Mouse (Mus musculus) lung, embryonic 15.5 days (tissue): ENCODE measurements around the gene Smoc2. TPM values are rescaled to one million over a fixed set of nuclear protein-coding genes. Genes with fewer than 3 reads are reported as not detected.

ENCODE experiments used
- ATAC-seq: fragments of 200-750 bp; cut with Nextera tagmentation; 2 replicates; pipeline ENCODE4 v1.8.0; 2017; ENCODE audit warnings: moderate number of reproducible peaks, borderline replicate concordance; ENCODE audit not compliant: low FRiP score, low TSS enrichment; ENCODE audit errors: extremely low read depth
- H3K27ac ChIP-seq: fragments of 300-500 bp; sonication (generic); 2 replicates; pipeline ENCODE4 v1.5.1; 2015; ENCODE audit warnings: moderate library complexity, mild to moderate bottlenecking, inconsistent platforms
- H3K27me3 ChIP-seq: fragments of 300-500 bp; sonication (generic); 2 replicates; pipeline ENCODE4 v1.6.1; 2015; ENCODE audit warnings: inconsistent platforms
- H3K36me3 ChIP-seq: fragments of 300-500 bp; sonication (generic); 2 replicates; pipeline ENCODE4 v1.6.1; 2015; ENCODE audit warnings: inconsistent platforms
- H3K4me1 ChIP-seq: fragments of 300-500 bp; sonication (generic); 2 replicates; pipeline ENCODE4 v1.6.1; 2015; ENCODE audit warnings: inconsistent platforms
- H3K4me2 ChIP-seq: fragments of 300-500 bp; sonication (generic); 2 replicates; pipeline ENCODE4 v1.6.1; 2015; ENCODE audit warnings: inconsistent platforms, mild to moderate bottlenecking, moderate library complexity
- H3K4me3 ChIP-seq: fragments of 300-500 bp; sonication (generic); 2 replicates; pipeline ENCODE4 v1.5.1; 2015; ENCODE audit warnings: mild to moderate bottlenecking, inconsistent platforms
- H3K9ac ChIP-seq: fragments of 300-500 bp; sonication (generic); 2 replicates; pipeline ENCODE4 v1.6.1; 2015; ENCODE audit warnings: inconsistent platforms
- H3K9me3 ChIP-seq: fragments of 300-500 bp; sonication (generic); 2 replicates; pipeline ENCODE4 v1.6.1; 2016; ENCODE audit warnings: inconsistent platforms
- WGBS: fragments of 180-500 bp; shearing (Covaris S2); methylation state at CpG from one replicate; pipeline ENCODE4 v1.1.7; 2015; 5-methylcytosine and 5-hydroxymethylcytosine counted together
- polyA plus RNA-seq: library from polyadenylated mRNA; unstranded; fragments of >200 nt; fragmentation: Nextera tagmentation; extraction: Ambion mirVana; gene quantifications from 2 replicates; pipeline ENCODE4 v1.2.1, GENCODE M21; 2015

Smoc2 gene
- polyA plus RNA-seq, 1 experiment from 2014 or later, result 67.0 TPM

DNA sequence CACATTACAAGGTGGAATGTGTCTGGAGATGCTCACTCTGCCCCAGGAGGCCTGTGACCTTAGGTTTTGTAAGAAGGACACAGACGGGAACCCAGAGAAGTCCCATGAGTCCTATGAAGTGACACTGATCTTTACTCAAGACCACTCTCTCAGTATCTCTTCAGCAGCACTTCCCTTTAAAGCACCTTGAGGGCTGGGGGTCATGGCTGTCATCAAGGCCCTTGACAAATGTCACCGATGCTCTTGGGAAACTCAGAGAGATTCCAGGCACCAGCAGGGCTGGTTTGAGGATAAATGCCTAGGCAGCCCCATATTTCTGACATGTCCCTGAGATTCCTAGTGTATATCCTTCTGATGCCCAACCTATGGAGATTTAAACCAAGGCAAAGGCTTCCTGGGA, 113.1 kb downstream of the Smoc2 start:
- WGBS, result 41% methylated on average over 2 of the region's 2 CpGs
- Histone ChIP-seq H3K4me2 (no peak overlapping the region), H3K4me1 (peaks cover 11% of the 10 kb centered on the region; the same call in 1 of the 2 replicates), H3K9ac (no peak overlapping the region), H3K4me3 (no peak overlapping the region), H3K27me3 (no peaks in the 10 kb centered on the region), H3K9me3 (no peaks in the 10 kb centered on the region), H3K36me3 (no peaks in the 10 kb centered on the region), H3K27ac (no peak overlapping the region)
- no peak for ATAC-seq

DNA sequence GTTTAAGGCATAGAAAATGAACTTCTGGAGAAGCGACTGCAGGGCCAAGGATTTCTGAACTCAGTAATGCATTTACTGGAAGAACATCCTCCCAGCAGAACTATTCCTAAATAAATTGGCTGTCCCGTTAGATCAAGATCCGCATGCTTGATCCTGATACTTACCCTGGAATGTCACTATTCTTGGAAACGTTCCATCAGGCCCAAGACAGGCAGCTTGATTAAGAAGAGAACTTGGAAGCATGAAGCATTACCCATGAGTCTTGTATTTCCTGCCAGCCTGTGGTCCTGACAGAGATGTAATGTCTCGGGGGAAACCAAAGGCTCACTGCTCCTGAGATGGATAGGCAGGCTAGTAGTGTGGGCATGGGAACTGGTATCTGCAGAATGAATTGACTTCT, 115.6 kb downstream of the Smoc2 start:
- WGBS, result 49% methylated on average over 5 of the region's 5 CpGs
- H3K27me3 ChIP-seq, result no peaks in the 10 kb centered on the region
- no peak for ATAC-seq
- H3K4me3 ChIP-seq, result no peak overlapping the region
- H3K4me2 ChIP-seq, result no peak overlapping the region
- no peaks in the 10 kb centered on the region for H3K9me3 ChIP-seq
- peaks cover 11% of the 10 kb centered on the region; the same call in 1 of the 2 replicates for H3K4me1 ChIP-seq
- no peaks in the 10 kb centered on the region for H3K36me3 ChIP-seq
- no peak overlapping the region for H3K27ac ChIP-seq
- H3K9ac ChIP-seq, result no peak overlapping the region

DNA sequence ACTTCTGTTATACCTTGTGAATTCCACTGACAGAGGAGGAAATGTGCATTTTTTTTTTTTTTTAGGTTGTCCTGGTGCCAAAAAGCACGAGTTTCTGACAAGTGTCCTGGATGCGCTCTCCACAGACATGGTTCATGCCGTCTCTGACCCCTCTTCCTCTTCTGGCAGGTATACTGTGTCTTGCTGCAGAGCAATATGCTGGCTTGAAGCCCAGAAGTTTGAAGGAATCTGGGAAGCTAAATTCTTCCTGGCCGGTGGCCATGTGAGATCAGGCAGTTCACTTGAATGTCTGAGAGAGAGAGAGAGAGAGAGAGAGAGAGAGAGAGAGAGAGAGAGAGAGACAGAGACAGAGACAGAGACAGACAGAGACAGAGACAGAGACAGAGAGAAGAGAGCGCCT, 118.2 kb downstream of the Smoc2 start:
- Histone ChIP-seq H3K4me2 (no peak overlapping the region), H3K9ac (no peak overlapping the region), H3K27ac (no peak overlapping the region), H3K27me3 (no peaks in the 10 kb centered on the region), H3K9me3 (no peaks in the 10 kb centered on the region), H3K4me1 (peaks cover 16% of the 10 kb centered on the region; the same call in 1 of the 2 replicates), H3K4me3 (no peak overlapping the region), H3K36me3 (no peaks in the 10 kb centered on the region)
- 30% methylated on average over 5 of the region's 5 CpGs for whole genome bisulfite sequencing
- ATAC-seq, result peak; percentile 63; the same call in 1 of the 2 replicates

DNA sequence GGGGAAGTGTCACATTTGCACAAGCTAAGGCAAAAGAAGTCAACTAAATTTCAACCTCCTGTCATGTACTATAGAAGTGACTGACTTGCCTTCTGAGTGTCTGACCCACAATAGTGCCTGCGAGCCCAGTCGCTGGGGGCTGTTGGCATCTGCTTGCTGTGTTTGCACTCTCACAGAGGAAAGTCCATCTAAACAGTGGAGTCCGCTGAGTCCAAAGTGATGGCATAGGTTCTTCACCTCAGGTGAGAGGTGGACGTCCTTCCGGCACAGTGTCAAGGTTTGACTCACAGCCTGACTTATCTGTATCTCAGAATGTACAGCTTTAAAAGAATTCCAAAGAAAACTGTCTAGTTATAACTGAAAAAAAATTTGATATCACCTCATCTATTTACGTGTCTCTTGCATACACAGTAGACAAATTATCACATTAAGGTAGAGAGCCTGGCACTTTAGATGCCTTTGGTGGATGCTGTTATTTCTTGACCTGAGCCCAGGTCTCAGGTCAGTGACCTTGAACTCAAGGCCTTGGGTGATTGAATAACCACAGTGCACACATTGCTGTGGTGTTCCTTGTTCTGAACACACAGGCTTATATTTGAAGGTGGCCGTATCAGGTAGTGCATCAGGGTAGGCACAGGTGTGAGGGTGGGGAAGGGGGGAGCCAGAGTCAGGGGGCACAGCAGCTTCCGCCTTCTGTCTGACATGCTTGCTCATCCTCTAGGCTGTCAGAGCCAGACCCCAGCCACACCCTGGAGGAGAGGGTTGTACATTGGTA, 119.5 kb downstream of the Smoc2 start:
- H3K27me3 ChIP-seq, result no peaks in the 10 kb centered on the region
- no peak overlapping the region for H3K9ac ChIP-seq
- H3K27ac ChIP-seq, result no peak overlapping the region
- no peaks in the 10 kb centered on the region for H3K9me3 ChIP-seq
- H3K4me3 ChIP-seq, result no peak overlapping the region
- no peaks in the 10 kb centered on the region for H3K36me3 ChIP-seq
- ATAC-seq, result no peak
- WGBS, result 79% methylated on average over 8 of the region's 8 CpGs
- peaks cover 16% of the 10 kb centered on the region; the same call in 1 of the 2 replicates for H3K4me1 ChIP-seq
- no peak overlapping the region for H3K4me2 ChIP-seq

DNA sequence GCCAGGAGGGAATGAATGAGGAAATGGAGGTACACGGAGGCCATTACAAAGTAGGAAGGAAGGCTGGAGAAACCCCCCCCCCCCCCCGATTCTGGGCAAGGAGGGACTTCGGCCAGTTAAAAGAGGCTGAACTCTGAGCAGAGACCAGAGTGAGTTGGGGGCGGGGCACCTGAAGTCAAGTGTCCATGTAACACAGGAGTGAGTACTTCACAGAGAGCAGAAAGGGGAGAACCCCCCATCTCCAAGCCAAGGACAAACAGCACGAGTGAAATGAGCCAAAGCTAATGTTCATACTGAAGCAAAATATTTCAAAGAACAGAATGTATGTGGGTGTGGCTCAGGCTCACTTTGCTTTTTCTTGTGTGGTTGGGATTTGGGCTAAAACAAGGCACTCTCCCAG, 121.7 kb downstream of the Smoc2 start:
- Histone ChIP-seq H3K4me3 (no peak overlapping the region), H3K36me3 (no peaks in the 10 kb centered on the region), H3K9ac (no peak overlapping the region), H3K27ac (peak overlapping the region; percentile 42; the same call in 1 of the 2 replicates), H3K27me3 (no peaks in the 10 kb centered on the region), H3K9me3 (no peaks in the 10 kb centered on the region), H3K4me2 (no peak overlapping the region), H3K4me1 (peaks cover 10% of the 10 kb centered on the region; the same call in 1 of the 2 replicates)
- peak; percentile 44; the same call in 1 of the 2 replicates for ATAC-seq
- WGBS, result 50% methylated on average over 5 of the region's 5 CpGs

DNA sequence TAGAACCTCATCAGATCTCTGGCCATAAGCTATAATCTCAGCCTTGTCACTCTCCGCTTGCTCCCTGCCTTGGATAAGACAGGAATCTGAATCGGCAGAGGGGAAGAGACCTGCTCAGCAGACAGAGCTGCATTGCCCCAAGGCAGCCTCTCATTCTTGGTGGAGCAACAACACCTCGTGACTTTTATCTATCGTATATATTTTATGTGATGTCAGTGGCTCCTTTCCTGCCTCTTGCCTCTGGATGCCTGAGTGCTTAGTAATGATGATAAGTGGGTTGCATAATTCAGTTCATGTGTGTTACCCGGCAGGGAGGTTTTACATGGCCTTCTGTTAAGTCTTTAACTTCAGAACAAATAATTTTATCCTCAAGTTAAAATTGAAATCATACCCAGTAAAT, 128.6 kb downstream of the Smoc2 start:
- Histone ChIP-seq H3K27me3 (no peaks in the 10 kb centered on the region), H3K27ac (no peak overlapping the region), H3K4me3 (no peak overlapping the region), H3K9ac (no peak overlapping the region), H3K4me2 (no peak overlapping the region), H3K36me3 (no peaks in the 10 kb centered on the region), H3K4me1 (no peaks in the 10 kb centered on the region), H3K9me3 (no peaks in the 10 kb centered on the region)
- no peak for ATAC-seq
- 28% methylated on average over 5 of the region's 5 CpGs for WGBS

DNA sequence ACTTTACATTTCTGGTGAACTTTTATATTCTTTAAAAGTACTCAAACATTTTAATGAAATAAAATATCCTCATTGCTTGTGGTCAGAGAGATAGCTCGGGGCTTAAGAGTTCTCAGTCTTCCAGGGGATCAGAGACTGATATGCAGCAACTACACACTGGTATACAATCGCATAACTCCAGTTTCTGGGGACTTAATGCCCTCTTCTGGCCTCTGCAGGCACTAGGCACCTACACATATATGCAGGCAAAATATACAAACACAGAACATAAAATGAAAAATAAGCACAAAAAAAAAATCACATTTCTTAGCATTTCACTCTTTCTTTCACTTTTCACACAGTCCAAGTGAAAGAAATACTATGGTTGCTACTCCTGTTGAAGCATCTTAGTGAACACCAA, 133.2 kb downstream of the Smoc2 start:
- Histone ChIP-seq H3K4me3 (no peak overlapping the region), H3K36me3 (no peaks in the 10 kb centered on the region), H3K4me1 (no peaks in the 10 kb centered on the region), H3K27ac (no peak overlapping the region), H3K27me3 (no peaks in the 10 kb centered on the region), H3K9ac (no peak overlapping the region), H3K9me3 (no peaks in the 10 kb centered on the region), H3K4me2 (no peak overlapping the region)
- 70% methylated on average over 2 of the region's 2 CpGs for WGBS
- ATAC-seq, result no peak

- no peak for ATAC-seq
- H3K4me2 ChIP-seq, result no peak overlapping the region
- no peak overlapping the region for H3K9ac ChIP-seq
- no peak overlapping the region for H3K27ac ChIP-seq
- H3K36me3 ChIP-seq, result no peaks in the 10 kb centered on the region
- H3K4me3 ChIP-seq, result no peak overlapping the region
- H3K4me1 ChIP-seq, result no peaks in the 10 kb centered on the region
- 54% methylated on average over 5 of the region's 5 CpGs for WGBS
- H3K27me3 ChIP-seq, result no peaks in the 10 kb centered on the region
- no peaks in the 10 kb centered on the region for H3K9me3 ChIP-seq
Measured at GRCm38 (mm10) chr17:14414511-14414910, 135.2 kb downstream of the Smoc2 start.

- no peak overlapping the region for H3K4me3 ChIP-seq
- H3K27me3 ChIP-seq, result no peaks in the 10 kb centered on the region
- H3K36me3 ChIP-seq, result no peaks in the 10 kb centered on the region
- H3K9me3 ChIP-seq, result no peaks in the 10 kb centered on the region
- ATAC-seq, result no peak
- WGBS, result 48% methylated on average over 8 of the region's 8 CpGs
- H3K27ac ChIP-seq, result no peak overlapping the region
- H3K4me1 ChIP-seq, result no peaks in the 10 kb centered on the region
- no peak overlapping the region for H3K9ac ChIP-seq
- no peak overlapping the region for H3K4me2 ChIP-seq
Measured at GRCm38 (mm10) chr17:14420460-14421046, 141.2 kb downstream of the Smoc2 start.

- no peak overlapping the region for H3K4me3 ChIP-seq
- H3K4me2 ChIP-seq, result no peak overlapping the region
- no peak for ATAC-seq
- H3K4me1 ChIP-seq, result no peaks in the 10 kb centered on the region
- no peak overlapping the region for H3K9ac ChIP-seq
- H3K27me3 ChIP-seq, result no peaks in the 10 kb centered on the region
- WGBS, result 44% methylated on average over 6 of the region's 6 CpGs
- no peaks in the 10 kb centered on the region for H3K36me3 ChIP-seq
- H3K27ac ChIP-seq, result no peak overlapping the region
- no peaks in the 10 kb centered on the region for H3K9me3 ChIP-seq
Measured at GRCm38 (mm10) chr17:14426481-14426880, 147.2 kb downstream of the Smoc2 start.

- peaks cover 9% of the 10 kb centered on the region for H3K4me1 ChIP-seq
- WGBS, result 48% methylated on average over 4 of the region's 4 CpGs
- no peak overlapping the region for H3K4me2 ChIP-seq
- H3K36me3 ChIP-seq, result no peaks in the 10 kb centered on the region
- no peak overlapping the region for H3K9ac ChIP-seq
- no peak overlapping the region for H3K4me3 ChIP-seq
- H3K27me3 ChIP-seq, result no peaks in the 10 kb centered on the region
- H3K9me3 ChIP-seq, result no peaks in the 10 kb centered on the region
- ATAC-seq, result peak; percentile 49; the same call in 1 of the 2 replicates
- no peak overlapping the region for H3K27ac ChIP-seq
Measured at GRCm38 (mm10) chr17:14434717-14435116, 155.4 kb downstream of the Smoc2 start.

GRCm38 (mm10) chr17:14445611-14446010, 166.3 kb downstream of the Smoc2 start:
- Histone ChIP-seq H3K4me1 (no peaks in the 10 kb centered on the region), H3K9ac (no peak overlapping the region), H3K36me3 (no peaks in the 10 kb centered on the region), H3K9me3 (no peaks in the 10 kb centered on the region), H3K4me3 (no peak overlapping the region), H3K27me3 (no peaks in the 10 kb centered on the region), H3K4me2 (no peak overlapping the region), H3K27ac (no peak overlapping the region)
- 71% methylated on average over 5 of the region's 5 CpGs for WGBS
- no peak for ATAC-seq
